Mouse (Mus musculus) cerebellum, adult 9-11 months (tissue): ENCODE measurements around the gene Gpd1.
"Not testable (repeated sequence)": the region's sequence is repeated elsewhere in the genome, so short reads cannot be mapped to it uniquely, and the experiment has no call there.

ENCODE experiments used
- DNase-seq: peaks from one replicate; pipeline ENCODE4 v3.0.0; 2022

The Gpd1 gene

GRCm38 (mm10) chr15:99717386-99718334 is at the start of gene Gpd1:
Gene Gpd1 (plus strand): TSS chr15:99717515.
- DNase-seq: peak; percentile 93

GRCm38 (mm10) chr15:99667544-99667943 is 49.8 kb upstream of the Gpd1 start:
- no peak for DNase-seq

- DNase-seq: peak; percentile 85
Observed at GRCm38 (mm10) chr15:99668881-99669280, 48.4 kb upstream of the Gpd1 start.

GRCm38 (mm10) chr15:99669392-99669791 is 47.9 kb upstream of the Gpd1 start:
- DNase-seq: no peak

GRCm38 (mm10) chr15:99670154-99670821 is 47.0 kb upstream of the Gpd1 start, which contains the start of gene Asic1:
Gene Asic1 (plus strand): TSS chr15:99670368.
- DNase-seq: peak; percentile 87

- peak; percentile 67 for DNase-seq
Observed at GRCm38 (mm10) chr15:99670964-99671670, 46.2 kb upstream of the Gpd1 start.

- no peak for DNase-seq
Observed at GRCm38 (mm10) chr15:99671783-99672182, 45.5 kb upstream of the Gpd1 start.

GRCm38 (mm10) chr15:99674866-99675265 is 42.4 kb upstream of the Gpd1 start:
- peak; percentile 60 for DNase-seq

- peak; percentile 55 for DNase-seq
Observed at GRCm38 (mm10) chr15:99677089-99677488, 40.2 kb upstream of the Gpd1 start.

GRCm38 (mm10) chr15:99678063-99678800 is 39.1 kb upstream of the Gpd1 start:
- DNase-seq: peak; percentile 50

- DNase-seq: no peak
Observed at GRCm38 (mm10) chr15:99679008-99679407, 38.3 kb upstream of the Gpd1 start.

GRCm38 (mm10) chr15:99682880-99683279 is 34.4 kb upstream of the Gpd1 start:
- no peak for DNase-seq

- no peak for DNase-seq
Observed at GRCm38 (mm10) chr15:99684156-99684555, 33.2 kb upstream of the Gpd1 start.

- peak; percentile 82 for DNase-seq
Observed at GRCm38 (mm10) chr15:99688712-99689111, 28.6 kb upstream of the Gpd1 start.

- DNase-seq: no peak
Observed at GRCm38 (mm10) chr15:99690924-99691323, 26.4 kb upstream of the Gpd1 start.

GRCm38 (mm10) chr15:99691976-99692375 is 25.3 kb upstream of the Gpd1 start:
- no peak for DNase-seq

- no peak for DNase-seq
Observed at GRCm38 (mm10) chr15:99697309-99697708, 20.0 kb upstream of the Gpd1 start.

GRCm38 (mm10) chr15:99698533-99699085 is 18.7 kb upstream of the Gpd1 start:
- DNase-seq: peak; percentile 61

GRCm38 (mm10) chr15:99699715-99700114 is 17.6 kb upstream of the Gpd1 start:
- peak; percentile 41 for DNase-seq

- peak; percentile 66 for DNase-seq
Observed at GRCm38 (mm10) chr15:99700219-99701106, 16.9 kb upstream of the Gpd1 start.

GRCm38 (mm10) chr15:99701640-99701998 is 15.7 kb upstream of the Gpd1 start:
- not testable (repeated sequence) for DNase-seq
